19 mouse cellular contexts compared by ENCODE assay signal in the genomic region with DNA sequence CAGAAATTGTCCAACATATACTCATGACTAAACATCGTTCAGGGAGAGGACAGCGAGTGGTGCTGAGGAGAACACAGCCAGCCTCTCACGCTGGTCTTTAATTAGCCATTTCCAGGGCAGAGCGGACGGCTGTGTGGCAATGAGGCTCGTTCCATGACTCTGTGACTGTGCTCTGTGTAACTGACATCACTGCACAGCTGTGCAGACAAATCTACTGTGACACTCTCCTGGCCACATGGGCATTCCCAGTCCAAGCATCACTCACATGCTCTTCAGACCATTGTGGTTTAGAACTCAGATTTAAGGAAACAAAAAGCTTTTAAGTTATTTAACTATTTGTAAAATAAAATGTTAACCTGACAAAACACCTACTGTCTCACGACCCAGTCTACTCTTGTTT.
DNase-seq lines count a peak whose midpoint lies in the region; ATAC-seq lines count a peak whose summit lies in the region.
"Had no signal": no experiment of that assay in that cellular context is flagged by ENCODE, and none has a peak within 500 bp of the region (broad histone marks: within the 10 kb centered on the region; RNA-seq: fewer than 3 reads in every experiment).

No protein-coding gene starts in this region.

- H3K9ac ChIP-seq in limb, embryonic 12.5 days (replicated peaks): no peak overlapping the region
- no peak overlapping the region for H3K9ac ChIP-seq in limb, embryonic 15.5 days
- no peak overlapping the region for H3K9ac ChIP-seq in heart, embryonic 12.5 days
- H3K9ac ChIP-seq: embryonic facial prominence, embryonic 13.5 days; forebrain, embryonic 13.5 days; forebrain, postnatal 0 days; hindbrain, embryonic 13.5 days had no signal

- ATAC-seq in megakaryocyte, adult 5-6 weeks (ENCODE audit: poor library complexity, severe bottlenecking): no peak
- no peak for ATAC-seq in limb, embryonic 12.5 days (ENCODE audit: insufficient number of reproducible peaks, insufficient read depth, low FRiP score, low TSS enrichment, low read depth)
- ATAC-seq in limb, embryonic 15.5 days (ENCODE audit: insufficient number of reproducible peaks, low FRiP score, low TSS enrichment, low read depth): 0 out of 2 replicates have a peak, but pooled peaks have one; percentile 55
- no peak for ATAC-seq in heart, embryonic 12.5 days (ENCODE audit: insufficient number of reproducible peaks, low FRiP score)
- ATAC-seq: forebrain, embryonic 13.5 days; forebrain, postnatal 0 days; hindbrain, postnatal 0 days had no signal

- peaks cover 6% of the 10 kb centered on the region for H3K36me3 ChIP-seq in megakaryocyte, embryonic 14.5 days (replicated peaks; ENCODE audit: low read length)
- H3K36me3 ChIP-seq in limb, embryonic 12.5 days: peaks cover 7% of the 10 kb centered on the region; the same call in 1 of the 2 replicates
- 0 out of 2 replicates have a peak, but pooled peaks cover 10% of the 10 kb centered on the region for H3K36me3 ChIP-seq in limb, embryonic 15.5 days
- H3K36me3 ChIP-seq in heart, embryonic 12.5 days: no peaks in the 10 kb centered on the region
- H3K36me3 ChIP-seq: hindbrain, embryonic 13.5 days had no signal

- H3K4me1 ChIP-seq in megakaryocyte, embryonic 14.5 days: no peaks in the 10 kb centered on the region
- H3K4me1 ChIP-seq in limb, embryonic 12.5 days (replicated peaks): peaks cover 43% of the 10 kb centered on the region
- H3K4me1 ChIP-seq in limb, embryonic 15.5 days: peaks cover 36% of the 10 kb centered on the region
- H3K4me1 ChIP-seq in heart, embryonic 12.5 days (replicated peaks): peaks cover 34% of the 10 kb centered on the region
- H3K4me1 ChIP-seq: forebrain, embryonic 13.5 days had no signal

- peak overlapping the region; percentile 14 for H3K4me3 ChIP-seq in megakaryocyte, embryonic 14.5 days (replicated peaks)
- no peak overlapping the region for H3K4me3 ChIP-seq in limb, embryonic 12.5 days (replicated peaks)
- H3K4me3 ChIP-seq in limb, embryonic 15.5 days: no peak overlapping the region
- no peak overlapping the region for H3K4me3 ChIP-seq in heart, embryonic 12.5 days
- H3K4me3 ChIP-seq: embryonic facial prominence, embryonic 13.5 days; forebrain, embryonic 13.5 days; gastrocnemius, adult 2 months; hindbrain, embryonic 13.5 days had no signal

- 32% methylated on average over 7 of the region's 7 CpGs for WGBS in limb, embryonic 12.5 days
- 41% methylated on average over 7 of the region's 7 CpGs for WGBS in limb, embryonic 15.5 days
- 70% methylated on average over 7 of the region's 7 CpGs for WGBS in heart, embryonic 12.5 days

- H3K27ac ChIP-seq in limb, embryonic 12.5 days: peak overlapping the region; percentile 14; the same call in 1 of the 2 replicates
- no peak overlapping the region for H3K27ac ChIP-seq in limb, embryonic 15.5 days
- no peak overlapping the region for H3K27ac ChIP-seq in heart, embryonic 12.5 days (ENCODE audit: poor library complexity, severe bottlenecking)
- H3K27ac ChIP-seq: embryonic facial prominence, embryonic 13.5 days; forebrain, embryonic 13.5 days; gastrocnemius, adult 2 months; hindbrain, embryonic 13.5 days; hindbrain, postnatal 0 days had no signal

- peaks cover 16% of the 10 kb centered on the region for H3K9me3 ChIP-seq in megakaryocyte, embryonic 14.5 days
- H3K9me3 ChIP-seq in limb, embryonic 12.5 days: 0 out of 2 replicates have a peak, but pooled peaks cover 9% of the 10 kb centered on the region
- no peaks in the 10 kb centered on the region for H3K9me3 ChIP-seq in limb, embryonic 15.5 days
- peaks cover 6% of the 10 kb centered on the region; the same call in 1 of the 2 replicates for H3K9me3 ChIP-seq in heart, embryonic 12.5 days (replicated peaks)
- H3K9me3 ChIP-seq: forebrain, embryonic 13.5 days; hindbrain, embryonic 13.5 days had no signal

- H3K4me2 ChIP-seq in limb, embryonic 12.5 days: no peak overlapping the region
- no peak overlapping the region for H3K4me2 ChIP-seq in limb, embryonic 15.5 days
- no peak overlapping the region for H3K4me2 ChIP-seq in heart, embryonic 12.5 days
- H3K4me2 ChIP-seq: embryonic facial prominence, embryonic 13.5 days; forebrain, embryonic 13.5 days; hindbrain, embryonic 13.5 days had no signal

- no peaks in the 10 kb centered on the region for H3K27me3 ChIP-seq in megakaryocyte, embryonic 14.5 days (replicated peaks)
- no peaks in the 10 kb centered on the region for H3K27me3 ChIP-seq in limb, embryonic 12.5 days
- no peaks in the 10 kb centered on the region for H3K27me3 ChIP-seq in limb, embryonic 15.5 days
- H3K27me3 ChIP-seq in heart, embryonic 12.5 days (replicated peaks): no peaks in the 10 kb centered on the region
- H3K27me3 ChIP-seq: embryonic facial prominence, embryonic 13.5 days; forebrain, embryonic 13.5 days; hindbrain, embryonic 13.5 days had no signal

- DNase-seq in ovary, adult 18-20 months (ENCODE audit: low spot score): no peak
- DNase-seq in cerebellum, adult 18-20 months: no peak
- DNase-seq: adrenal gland, postnatal 10 days; cerebellum, adult 11 months; cerebellum, adult 9-10 months; cerebellum, postnatal 25 days; forebrain, postnatal 0 days; gastrocnemius, adult 2 months; gastrocnemius, postnatal 25 days; heart, postnatal 10 days had no signal
